In genomic region chr1:162394549-162394948, GRCm38 (mm10) we compare ENCODE assay signal across 20 mouse cellular contexts.
DNase-seq lines count a peak whose midpoint lies in the region; ATAC-seq and TF ChIP-seq lines count a peak whose summit lies in the region.
"Had no signal": no experiment of that assay in that cellular context is flagged by ENCODE, and none has a peak within 500 bp of the region (broad histone marks: within the 10 kb centered on the region; RNA-seq: fewer than 3 reads in every experiment).

No protein-coding gene starts in this region.

- intact Hi-C loops in heart, postnatal 10 days (cut with DNase I) = no loop called here
- intact Hi-C loops in heart, postnatal 36 days (cut with DNase I) = loop anchor here (5.0 kb wide), 1 partner anchor 83 kb away; the partner anchor contains the start of gene Dnm3

- no peak for TF ChIP-seq CTCF in midbrain, postnatal 0 days (IDR thresholded peaks at IDR 0.05)

- ATAC-seq in forebrain, embryonic 11.5 days (replicated peaks; ENCODE audit: low FRiP score) = peak; percentile 58; the same call in 1 of the 2 replicates
- ATAC-seq in forebrain, embryonic 15.5 days (replicated peaks) = peak; percentile 63; the same call in 1 of the 2 replicates
- ATAC-seq in midbrain, postnatal 0 days (ENCODE audit: low FRiP score) = no peak
- no peak for ATAC-seq in megakaryocyte-erythroid progenitor cell, adult 5-6 weeks (replicated peaks; ENCODE audit: low FRiP score, low TSS enrichment, poor library complexity, severe bottlenecking)
- ATAC-seq: liver, postnatal 0 days had no signal

- H3K9me3 ChIP-seq in forebrain, embryonic 11.5 days (ENCODE audit: control insufficient read depth, low read length) = no peaks in the 10 kb centered on the region
- no peaks in the 10 kb centered on the region for H3K9me3 ChIP-seq in forebrain, embryonic 10.5 days
- no peaks in the 10 kb centered on the region for H3K9me3 ChIP-seq in forebrain, embryonic 15.5 days
- H3K9me3 ChIP-seq in midbrain, postnatal 0 days (ENCODE audit: low read length) = no peaks in the 10 kb centered on the region
- H3K9me3 ChIP-seq: heart, embryonic 15.5 days; limb, embryonic 15.5 days had no signal

- H3K27ac ChIP-seq in forebrain, embryonic 11.5 days (ENCODE audit: low read depth, low read length) = no peak overlapping the region
- no peak overlapping the region for H3K27ac ChIP-seq in forebrain, embryonic 10.5 days
- 0 out of 2 replicates have a peak overlapping the region, but pooled peaks have one; percentile 40 for H3K27ac ChIP-seq in forebrain, embryonic 15.5 days (replicated peaks)
- 0 out of 2 replicates have a peak overlapping the region, but pooled peaks have one; percentile 6 for H3K27ac ChIP-seq in midbrain, postnatal 0 days (ENCODE audit: low read depth, low read length)
- H3K27ac ChIP-seq: heart, embryonic 15.5 days; limb, embryonic 15.5 days had no signal

- H3K4me2 ChIP-seq in forebrain, embryonic 11.5 days (ENCODE audit: low read depth, low read length, severe bottlenecking) = no peak overlapping the region
- no peak overlapping the region for H3K4me2 ChIP-seq in forebrain, embryonic 15.5 days (replicated peaks)
- no peak overlapping the region for H3K4me2 ChIP-seq in midbrain, postnatal 0 days (ENCODE audit: low read depth, low read length, poor library complexity, severe bottlenecking)
- H3K4me2 ChIP-seq: heart, embryonic 15.5 days; limb, embryonic 15.5 days had no signal

- H3K9ac ChIP-seq in forebrain, embryonic 11.5 days (ENCODE audit: low read length) = no peak overlapping the region
- H3K9ac ChIP-seq in forebrain, embryonic 15.5 days (replicated peaks) = no peak overlapping the region
- no peak overlapping the region for H3K9ac ChIP-seq in midbrain, postnatal 0 days (replicated peaks; ENCODE audit: low read length, poor library complexity, severe bottlenecking)
- H3K9ac ChIP-seq: heart, embryonic 15.5 days; limb, embryonic 15.5 days; liver, postnatal 0 days had no signal

- no peaks in the 10 kb centered on the region for H3K27me3 ChIP-seq in forebrain, embryonic 11.5 days (ENCODE audit: control insufficient read depth, insufficient read depth, low read length)
- no peaks in the 10 kb centered on the region for H3K27me3 ChIP-seq in forebrain, embryonic 10.5 days (ENCODE audit: poor library complexity, severe bottlenecking)
- H3K27me3 ChIP-seq in forebrain, embryonic 15.5 days = no peaks in the 10 kb centered on the region
- H3K27me3 ChIP-seq in midbrain, postnatal 0 days (ENCODE audit: insufficient read depth, low read length) = no peaks in the 10 kb centered on the region
- H3K27me3 ChIP-seq: CH12.LX; heart, embryonic 15.5 days; limb, embryonic 15.5 days had no signal

- H3K4me3 ChIP-seq in forebrain, embryonic 11.5 days (ENCODE audit: low read depth, low read length) = no peak overlapping the region
- H3K4me3 ChIP-seq in forebrain, embryonic 10.5 days = no peak overlapping the region
- H3K4me3 ChIP-seq in forebrain, embryonic 15.5 days = no peak overlapping the region
- H3K4me3 ChIP-seq in midbrain, postnatal 0 days (ENCODE audit: low read depth, low read length) = no peak overlapping the region
- H3K4me3 ChIP-seq: heart, embryonic 15.5 days; limb, embryonic 15.5 days had no signal

- H3K4me1 ChIP-seq in forebrain, embryonic 11.5 days (replicated peaks; ENCODE audit: control insufficient read depth, insufficient read depth, low read length) = no peaks in the 10 kb centered on the region
- peaks cover 5% of the 10 kb centered on the region; the same call in 1 of the 2 replicates for H3K4me1 ChIP-seq in forebrain, embryonic 10.5 days
- peaks cover 4% of the 10 kb centered on the region; the same call in 1 of the 2 replicates for H3K4me1 ChIP-seq in forebrain, embryonic 15.5 days
- H3K4me1 ChIP-seq in midbrain, postnatal 0 days (ENCODE audit: insufficient read depth, low read length) = peaks cover 4% of the 10 kb centered on the region; the same call in 1 of the 2 replicates
- H3K4me1 ChIP-seq: heart, embryonic 15.5 days; limb, embryonic 15.5 days had no signal

- 53% methylated on average over 4 of the region's 4 CpGs for WGBS in forebrain, embryonic 11.5 days
- WGBS in forebrain, embryonic 10.5 days = 68% methylated on average over 4 of the region's 4 CpGs
- 9% methylated on average over 4 of the region's 4 CpGs for WGBS in forebrain, embryonic 15.5 days
- whole genome bisulfite sequencing in midbrain, postnatal 0 days = 54% methylated on average over 4 of the region's 4 CpGs

- DNase-seq in forebrain, embryonic 11.5 days (ENCODE audit: low spot score) = no peak
- no peak for DNase-seq in forebrain, embryonic 10.5 days (ENCODE audit: extremely low spot score, low spot score)
- DNase-seq in heart, postnatal 10 days = peak; percentile 12 to 34
- DNase-seq in heart, postnatal 36 days = no peak
- no peak for DNase-seq in midbrain, postnatal 0 days (ENCODE audit: low spot score)
- no peak for DNase-seq in kidney, adult 9 months
- DNase-seq: adrenal gland, postnatal 14 days; cerebellum, postnatal 10 days; kidney, adult 11 months; kidney, postnatal 25 days; liver, postnatal 0 days; lung, postnatal 36 days; retina, postnatal 1 day; spleen, adult 18-20 months; thymus, postnatal 36 days had no signal

- H3K36me3 ChIP-seq in forebrain, embryonic 11.5 days (ENCODE audit: control insufficient read depth, insufficient read depth, low read length) = no peaks in the 10 kb centered on the region
- no peaks in the 10 kb centered on the region for H3K36me3 ChIP-seq in forebrain, embryonic 10.5 days (replicated peaks)
- no peaks in the 10 kb centered on the region for H3K36me3 ChIP-seq in forebrain, embryonic 15.5 days
- no peaks in the 10 kb centered on the region for H3K36me3 ChIP-seq in midbrain, postnatal 0 days (ENCODE audit: insufficient read depth, low read length)
- H3K36me3 ChIP-seq: heart, embryonic 15.5 days; limb, embryonic 15.5 days had no signal

Comparison
In these comparisons a context has a peak if more than half of its experiments do, and no peak if none do; other contexts are left out.
1. DNase-seq: peak in heart, postnatal 10 days (2 of 2); none in forebrain, embryonic 11.5 days (single experiment), forebrain, embryonic 10.5 days (single experiment), heart, postnatal 36 days (0 of 2), midbrain, postnatal 0 days (single experiment) and kidney, adult 9 months (single experiment).
2. H3K27ac ChIP-seq: peak in forebrain, embryonic 15.5 days (single experiment) and midbrain, postnatal 0 days (single experiment); none in forebrain, embryonic 11.5 days (single experiment) and forebrain, embryonic 10.5 days (single experiment).
3. ATAC-seq: peak in forebrain, embryonic 11.5 days (single experiment) and forebrain, embryonic 15.5 days (single experiment); none in midbrain, postnatal 0 days (single experiment) and megakaryocyte-erythroid progenitor cell, adult 5-6 weeks (single experiment).